Mouse (Mus musculus) MEL (cell line): Measurements from ENCODE around the gene Acvr2a. TPM values are rescaled to one million over a fixed set of nuclear protein-coding genes. Genes with fewer than 3 reads are reported as not detected.

ENCODE experiments used
- DNase-seq: peaks from one replicate; pipeline ENCODE4 v3.0.0; 2011; ENCODE audit warnings: low read depth, low spot score
- H3K27ac ChIP-seq: 2 replicates; pipeline ENCODE4 v1.5.1; 2012; ENCODE audit warnings: low read depth, mild to moderate bottlenecking, control low read depth, low read length, moderate library complexity; ENCODE audit not compliant: control insufficient read depth
- H3K27me3 ChIP-seq, 2 experiments: fragments of 150-350 bp in 1 of 2; sonication (generic) in 1 of 2; 2 replicates each; pipeline ENCODE4 v1.6.1; 2012; ENCODE audit warnings: low read length in 2 of 2, mild to moderate bottlenecking in 2 of 2, improper control_type of control experiment in 1 of 2, moderate library complexity in 1 of 2; ENCODE audit not compliant: insufficient read depth in 2 of 2, control insufficient read depth in 1 of 2
- H3K36me3 ChIP-seq, 2 experiments: 2 replicates each; pipeline ENCODE4 v1.6.1; 2012 to 2014; ENCODE audit warnings: low read length in 2 of 2, improper control_type of control experiment in 1 of 2, inconsistent platforms in 1 of 2, mild to moderate bottlenecking in 1 of 2; ENCODE audit not compliant: insufficient read depth in 2 of 2, control insufficient read depth in 1 of 2
- H3K4me1 ChIP-seq, 2 experiments: fragments of 150-350 bp in 1 of 2; sonication (generic) in 1 of 2; 2 replicates each; pipeline ENCODE4 v1.6.1; 2012; ENCODE audit warnings: low read length in 2 of 2, improper control_type of control experiment in 1 of 2, mild to moderate bottlenecking in 1 of 2; ENCODE audit not compliant: insufficient read depth in 2 of 2, control insufficient read depth in 1 of 2
- H3K4me3 ChIP-seq, 2 experiments: fragments of 150-350 bp in 1 of 2; sonication (generic) in 1 of 2; 2 replicates each; pipeline ENCODE4 v1.5.1; 2012; ENCODE audit warnings: low read depth in 2 of 2, low read length in 2 of 2, mild to moderate bottlenecking in 2 of 2, moderate library complexity in 2 of 2, control low read depth in 1 of 2, improper control_type of control experiment in 1 of 2; ENCODE audit not compliant: control insufficient read depth in 1 of 2, insufficient read depth in 1 of 2
- H3K79me2 ChIP-seq: 2 replicates; pipeline ENCODE4 v1.6.1; 2012; ENCODE audit warnings: mild to moderate bottlenecking, low read length, moderate library complexity; ENCODE audit not compliant: control insufficient read depth, poor library complexity, insufficient read depth
- H3K9ac ChIP-seq: 2 replicates; pipeline ENCODE4 v1.6.1; 2012; ENCODE audit warnings: low read depth, mild to moderate bottlenecking, control low read depth, low read length, moderate library complexity; ENCODE audit not compliant: control insufficient read depth, poor library complexity, severe bottlenecking
- H3K9me3 ChIP-seq: fragments of 150-350 bp; sonication (generic); replicated peaks from 2 replicates; pipeline ENCODE4 v1.6.1; 2012; ENCODE audit warnings: mild to moderate bottlenecking, low read length, improper control_type of control experiment, moderate library complexity; ENCODE audit not compliant: insufficient read depth
- CHD1 ChIP-seq: IDR thresholded peaks from 2 replicates; pipeline ENCODE4 v1.6.1; 2012; ENCODE audit warnings: low read depth, mild to moderate bottlenecking, inconsistent platforms, low read length, improper control_type of control experiment
- CTCF ChIP-seq, 3 experiments: IDR thresholded peaks in 2 of 3; conservative IDR thresholded peaks in 1 of 3; 2 replicates each; pipeline ENCODE4 v1.5.1; 2011 to 2012; ENCODE audit warnings: low read length in 3 of 3, low read depth in 2 of 3, mild to moderate bottlenecking in 2 of 3, improper control_type of control experiment in 1 of 3, inconsistent platforms in 1 of 3, mixed read lengths in 1 of 3, moderate library complexity in 1 of 3; ENCODE audit not compliant: control insufficient read depth in 1 of 3, insufficient read depth in 1 of 3, poor library complexity in 1 of 3, severe bottlenecking in 1 of 3
- E2F4 ChIP-seq: IDR thresholded peaks from 2 replicates; pipeline ENCODE4 v1.6.1; 2011; ENCODE audit warnings: low read depth, low read length, improper control_type of control experiment, borderline replicate concordance
- EP300 ChIP-seq, 2 experiments: IDR thresholded peaks; 2 replicates each; pipeline ENCODE4 v1.6.1; 2011; ENCODE audit warnings: improper control_type of control experiment in 2 of 2, low read length in 2 of 2, low read depth in 1 of 2, mild to moderate bottlenecking in 1 of 2
- GATA1 ChIP-seq: IDR thresholded peaks from 2 replicates; pipeline ENCODE4 v1.6.1; 2011; ENCODE audit warnings: low read depth, low read length, improper control_type of control experiment
- JUND ChIP-seq: IDR thresholded peaks from 2 replicates; pipeline ENCODE4 v1.6.1; 2011; ENCODE audit warnings: low read depth, mild to moderate bottlenecking, improper control_type of control experiment, low read length
- KAT2A ChIP-seq: conservative IDR thresholded peaks from 2 replicates; pipeline ENCODE4 v1.6.1; 2012; ENCODE audit warnings: low read depth, low read length, improper control_type of control experiment, inconsistent platforms
- MAZ ChIP-seq: IDR thresholded peaks from 2 replicates; pipeline ENCODE4 v1.6.1; 2012; ENCODE audit warnings: low read depth, mild to moderate bottlenecking, inconsistent platforms, low read length, improper control_type of control experiment
- MEF2A ChIP-seq: IDR thresholded peaks from 2 replicates; pipeline ENCODE4 v1.6.1; 2014; ENCODE audit warnings: low read depth, mild to moderate bottlenecking, inconsistent platforms, low read length, improper control_type of control experiment; ENCODE audit not compliant: poor library complexity, insufficient replicate concordance, severe bottlenecking; ENCODE audit errors: extremely low read depth
- MXI1 ChIP-seq: IDR thresholded peaks from 2 replicates; pipeline ENCODE4 v1.6.1; 2011; ENCODE audit warnings: mild to moderate bottlenecking, low read depth, low read length, improper control_type of control experiment
- NELFE ChIP-seq: IDR thresholded peaks from 2 replicates; pipeline ENCODE4 v1.6.1; 2011; ENCODE audit warnings: low read depth, low read length, improper control_type of control experiment
- NRF1 ChIP-seq: IDR thresholded peaks from 2 replicates; pipeline ENCODE4 v1.6.1; 2014; ENCODE audit warnings: low read depth, mild to moderate bottlenecking, inconsistent platforms, low read length, improper control_type of control experiment, moderate library complexity; ENCODE audit not compliant: poor library complexity, insufficient read depth, severe bottlenecking
- POLR2A ChIP-seq, 2 experiments: IDR thresholded peaks; 2 replicates each; pipeline ENCODE4 v1.6.1; 2011 to 2012; ENCODE audit warnings: low read length in 2 of 2, mild to moderate bottlenecking in 2 of 2, control low read depth in 1 of 2, improper control_type of control experiment in 1 of 2, low read depth in 1 of 2, moderate library complexity in 1 of 2; ENCODE audit not compliant: control insufficient read depth in 1 of 2, insufficient read depth in 1 of 2, poor library complexity in 1 of 2
- RAD21 ChIP-seq: IDR thresholded peaks from 2 replicates; pipeline ENCODE4 v1.6.1; 2011; ENCODE audit warnings: mild to moderate bottlenecking, low read depth, low read length, improper control_type of control experiment
- RCOR1 ChIP-seq: IDR thresholded peaks from 2 replicates; pipeline ENCODE4 v1.6.1; 2012; ENCODE audit warnings: low read depth, mild to moderate bottlenecking, inconsistent platforms, low read length, improper control_type of control experiment
- SIN3A ChIP-seq: IDR thresholded peaks from 2 replicates; pipeline ENCODE4 v1.6.1; 2012; ENCODE audit warnings: low read length, improper control_type of control experiment, inconsistent platforms
- SMC3 ChIP-seq: IDR thresholded peaks from 2 replicates; pipeline ENCODE4 v1.6.1; 2011; ENCODE audit warnings: low read depth, low read length, improper control_type of control experiment
- TAL1 ChIP-seq: IDR thresholded peaks from 2 replicates; pipeline ENCODE4 v1.6.1; 2012; ENCODE audit warnings: mild to moderate bottlenecking, inconsistent platforms, low read length, moderate library complexity, mixed read lengths
- TBP ChIP-seq: IDR thresholded peaks from 2 replicates; pipeline ENCODE4 v1.8.0; 2011; ENCODE audit warnings: low read depth, low read length, improper control_type of control experiment
- TCF12 ChIP-seq: IDR thresholded peaks from 2 replicates; pipeline ENCODE4 v1.6.1; 2014; ENCODE audit warnings: low read depth, mild to moderate bottlenecking, inconsistent platforms, low read length, improper control_type of control experiment, moderate library complexity
- UBTF ChIP-seq: IDR thresholded peaks from 2 replicates; pipeline ENCODE4 v1.6.1; 2012; ENCODE audit warnings: low read depth, mild to moderate bottlenecking, inconsistent platforms, low read length, improper control_type of control experiment, moderate library complexity, borderline replicate concordance; ENCODE audit not compliant: insufficient read depth
- ZC3H11A ChIP-seq: IDR thresholded peaks from 2 replicates; pipeline ENCODE4 v1.6.1; 2012; ENCODE audit warnings: low read depth, mild to moderate bottlenecking, inconsistent platforms, low read length, improper control_type of control experiment
- ZKSCAN1 ChIP-seq: IDR thresholded peaks from 2 replicates; pipeline ENCODE4 v1.6.1; 2012; ENCODE audit warnings: low read depth, mild to moderate bottlenecking, inconsistent platforms, low read length, improper control_type of control experiment, moderate library complexity
- ZMIZ1 ChIP-seq: IDR thresholded peaks from 2 replicates; pipeline ENCODE4 v1.6.1; 2012; ENCODE audit warnings: low read depth, mild to moderate bottlenecking, inconsistent platforms, low read length, improper control_type of control experiment, moderate library complexity
- ZNF384 ChIP-seq: IDR thresholded peaks from 2 replicates; pipeline ENCODE4 v1.6.1; 2012; ENCODE audit warnings: low read depth, mild to moderate bottlenecking, inconsistent platforms, low read length, improper control_type of control experiment
- polyA plus RNA-seq, 2 experiments: library from polyadenylated mRNA; stranded (reverse) in 1 of 2; unstranded in 1 of 2; fragments of >175 nt in 1 of 2; fragments of >200 nt in 1 of 2; gene quantifications; 2 replicates each; pipeline versions ENCODE4 v1.2.1 to v1.2.4; 2012; ENCODE audit warnings: low replicate concordance in 2 of 2, low read depth in 1 of 2; ENCODE audit not compliant: insufficient read length in 2 of 2, insufficient read depth in 1 of 2, missing spikeins in 1 of 2
- total RNA-seq: library from RNA; depleted of rRNA; stranded (reverse); fragments of 300-350 nt; gene quantifications from 2 replicates; pipeline ENCODE4 v1.2.3, GENCODE M21; 2012

Gene Acvr2a
- total and polyA plus RNA-seq, 3 experiments, result 2.2 to 3.5 TPM; not detected in 1

DNA sequence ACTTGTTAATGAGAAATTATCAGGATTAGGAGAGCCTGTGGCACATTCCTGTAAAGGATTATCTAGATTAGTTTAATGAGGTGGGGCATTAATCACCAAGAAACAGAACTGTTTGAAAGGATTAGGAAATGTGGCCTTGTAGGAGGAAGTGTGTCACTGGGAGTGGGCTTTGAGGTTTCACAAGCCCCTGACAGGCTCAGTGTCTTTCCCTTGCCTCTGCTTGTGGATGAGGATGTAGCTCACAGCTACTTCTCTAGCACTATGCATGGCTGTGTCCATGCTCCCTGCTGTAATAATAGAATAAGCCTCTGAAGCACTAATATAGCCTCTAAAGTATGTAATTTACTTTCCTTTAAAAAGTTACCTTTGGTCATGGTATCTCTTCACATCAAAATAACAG lies 101.9 kb downstream of the Acvr2a start:
- no peaks in the 10 kb centered on the region for H3K27me3 ChIP-seq
- no peak for DNase-seq
- H3K36me3 ChIP-seq, result peaks cover 2 to 38% of the 10 kb centered on the region in 2 experiments; a peak in 3 of 4 replicates
- TF ChIP-seq CHD1, result no peak
- 0 out of 4 replicates have a peak, but pooled peaks of 1 of the 2 experiments have one; percentile 12 for TF ChIP-seq EP300 (IDR thresholded peaks at IDR 0.05; ENCODE audit: low read depth in 1 of 2, low read length in 2 of 2)
- no peak for TF ChIP-seq ZKSCAN1
- TF ChIP-seq JUND, result no peak
- H3K4me3 ChIP-seq, result no peak overlapping the region
- 0 out of 4 replicates have a peak, but pooled peaks cover 0 to 2% of the 10 kb centered on the region in 2 experiments for H3K4me1 ChIP-seq
- H3K79me2 ChIP-seq, result no peaks in the 10 kb centered on the region
- H3K9me3 ChIP-seq, result no peaks in the 10 kb centered on the region
- H3K27ac ChIP-seq, result no peak overlapping the region
- H3K9ac ChIP-seq, result no peak overlapping the region

DNA sequence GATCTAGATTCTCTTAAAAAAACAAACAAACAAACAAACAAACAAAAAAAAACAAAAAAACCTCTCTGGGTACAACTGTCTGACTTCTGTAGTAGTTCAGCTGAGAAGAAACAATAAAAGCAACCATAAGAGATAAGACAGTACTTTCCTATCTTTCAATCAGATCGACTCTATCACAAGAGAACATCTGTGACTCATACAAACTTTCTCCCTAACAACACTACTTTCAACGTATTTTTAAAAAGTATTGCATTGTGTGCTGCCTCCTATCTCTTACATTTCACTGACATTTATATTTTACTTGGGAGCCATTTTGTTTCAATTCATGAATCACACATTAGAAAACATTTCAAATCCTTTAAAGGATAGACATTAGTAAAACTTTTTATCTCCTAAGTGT lies 121.1 kb downstream of the Acvr2a start:
- H3K9ac ChIP-seq, result no peak overlapping the region
- peaks cover 25 to 78% of the 10 kb centered on the region in 2 experiments for H3K36me3 ChIP-seq
- no peak overlapping the region for H3K4me3 ChIP-seq
- DNase-seq, result no peak
- no peak overlapping the region for H3K27ac ChIP-seq
- H3K9me3 ChIP-seq, result no peaks in the 10 kb centered on the region
- H3K4me1 ChIP-seq, result peaks cover 0 to 17% of the 10 kb centered on the region in 2 experiments; a peak in 2 of 4 replicates
- H3K79me2 ChIP-seq, result peaks cover 3% of the 10 kb centered on the region; the same call in 1 of the 2 replicates
- TF ChIP-seq KAT2A (no peak), GATA1 (peak; percentile 35; the same call in 1 of the 2 replicates)
- H3K27me3 ChIP-seq, result no peaks in the 10 kb centered on the region

DNA sequence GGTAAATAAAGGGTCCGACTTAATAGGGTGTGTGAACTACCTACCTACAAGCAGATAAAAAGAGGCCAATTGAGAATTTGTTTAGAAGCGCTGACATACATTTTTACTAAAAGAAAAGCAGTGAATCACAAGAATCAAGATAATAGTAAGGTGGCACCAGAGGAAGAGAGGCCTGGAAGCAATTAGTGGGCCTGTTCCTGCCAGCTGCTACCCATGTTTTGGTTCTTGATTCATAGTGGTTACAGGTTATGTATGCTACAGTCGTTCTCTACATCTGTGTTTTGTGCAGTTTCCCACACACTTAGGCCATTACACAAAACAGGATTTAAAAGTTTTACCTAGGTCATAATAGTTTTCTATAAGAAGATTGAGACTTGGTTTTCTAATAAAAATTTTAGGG lies 133.9 kb downstream of the Acvr2a start:
- peak; percentile 46 for DNase-seq
- H3K36me3 ChIP-seq, result peaks cover 16 to 39% of the 10 kb centered on the region in 2 experiments
- no peaks in the 10 kb centered on the region for H3K9me3 ChIP-seq
- H3K27ac ChIP-seq, result no peak overlapping the region
- peaks cover 0 to 19% of the 10 kb centered on the region in 2 experiments; a peak in 3 of 4 replicates for H3K4me1 ChIP-seq
- TF ChIP-seq RAD21 (no peak), TCF12 (no peak), UBTF (no peak), NELFE (no peak), ZNF384 (no peak), EP300 (IDR thresholded peaks at IDR 0.05; ENCODE audit: low read depth in 1 of 2, low read length in 2 of 2) (0 out of 4 replicates have a peak, but pooled peaks of 1 of the 2 experiments have one; percentile 14), NRF1 (no peak), GATA1 (no peak), POLR2A (IDR thresholded peaks at IDR 0.05; ENCODE audit: control insufficient read depth in 1 of 2, insufficient read depth in 1 of 2, low read depth in 1 of 2, low read length in 2 of 2, poor library complexity in 1 of 2) (no peak), TAL1 (no peak), ZC3H11A (no peak), CTCF (IDR thresholded peaks at IDR 0.05 in 2 of 3, conservative IDR thresholded peaks at IDR 0.05 in 1 of 3; ENCODE audit: control insufficient read depth in 1 of 3, insufficient read depth in 1 of 3, low read depth in 2 of 3, low read length in 3 of 3, poor library complexity in 1 of 3, severe bottlenecking in 1 of 3) (no peak), TBP (no peak), CHD1 (no peak), SMC3 (no peak), SIN3A (peak; percentile 30; the same call in 1 of the 2 replicates), ZMIZ1 (no peak), E2F4 (no peak), RCOR1 (no peak), KAT2A (no peak), MEF2A (no peak), MXI1 (peak; percentile 32; the same call in 1 of the 2 replicates), MAZ (no peak)
- peaks cover 49% of the 10 kb centered on the region for H3K79me2 ChIP-seq
- H3K4me3 ChIP-seq, result peak overlapping the region; percentile 61 to 83
- H3K27me3 ChIP-seq, result no peaks in the 10 kb centered on the region
- peak overlapping the region; percentile 93 for H3K9ac ChIP-seq
